Mouse (Mus musculus) kidney, embryonic 14.5 days (tissue): ENCODE measurements around the gene Zbtb7b. TPM values are rescaled to one million over a fixed set of nuclear protein-coding genes. Genes with fewer than 3 reads are reported as not detected.

Experiments used
- ATAC-seq: fragments of 200-750 bp; cut with Nextera tagmentation; 2 replicates; pipeline ENCODE4 v1.8.0; 2017; ENCODE audit warnings: moderate number of reproducible peaks, mild to moderate bottlenecking, moderate TSS enrichment, moderate library complexity; ENCODE audit not compliant: low FRiP score, low TSS enrichment
- H3K27ac ChIP-seq: fragments of 300-500 bp; sonication (generic); 2 replicates; pipeline ENCODE4 v1.5.1; 2014; ENCODE audit warnings: low read depth, mild to moderate bottlenecking, low read length, moderate library complexity, mixed read lengths
- H3K27me3 ChIP-seq: fragments of 300-500 bp; sonication (generic); 2 replicates; pipeline ENCODE4 v1.6.1; 2014; ENCODE audit warnings: mild to moderate bottlenecking, low read length; ENCODE audit not compliant: control insufficient read depth, insufficient read depth
- H3K36me3 ChIP-seq: fragments of 300-500 bp; sonication (generic); 2 replicates; pipeline ENCODE4 v1.6.1; 2014; ENCODE audit warnings: low read length, mixed read lengths; ENCODE audit not compliant: control insufficient read depth, insufficient read depth
- H3K4me1 ChIP-seq: fragments of 300-500 bp; sonication (generic); 2 replicates; pipeline ENCODE4 v1.6.1; 2014; ENCODE audit warnings: low read length, mixed read lengths; ENCODE audit not compliant: control insufficient read depth, insufficient read depth
- H3K4me2 ChIP-seq: fragments of 300-500 bp; sonication (generic); replicated peaks from 2 replicates; pipeline ENCODE4 v1.6.1; 2014; ENCODE audit warnings: low read depth, mild to moderate bottlenecking, low read length
- H3K4me3 ChIP-seq: fragments of 300-500 bp; sonication (generic); 2 replicates; pipeline ENCODE4 v1.5.1; 2014; ENCODE audit warnings: mild to moderate bottlenecking, low read length
- H3K9ac ChIP-seq: fragments of 300-500 bp; sonication (generic); 2 replicates; pipeline ENCODE4 v1.6.1; 2014; ENCODE audit warnings: low read depth, mild to moderate bottlenecking, low read length, moderate library complexity
- H3K9me3 ChIP-seq: fragments of 300-500 bp; sonication (generic); 2 replicates; pipeline ENCODE4 v1.6.1; 2016; ENCODE audit warnings: low read length; ENCODE audit not compliant: control insufficient read depth
- WGBS: fragments of 180-500 bp; shearing (Covaris S2); extraction: QIAGEN DNeasy Blood & Tissue Kit; methylation state at CpG from one replicate; pipeline ENCODE4 v1.1.7; 2014; 5-methylcytosine and 5-hydroxymethylcytosine counted together
- polyA plus RNA-seq: library from polyadenylated mRNA; unstranded; fragments of >200 nt; fragmentation: Nextera tagmentation; extraction: Ambion mirVana; gene quantifications from 2 replicates; pipeline ENCODE4 v1.2.1, GENCODE M21; 2014

Zbtb7b gene
- polyA plus RNA-seq, 1 experiment from 2014 or later: 1.8 TPM

DNA sequence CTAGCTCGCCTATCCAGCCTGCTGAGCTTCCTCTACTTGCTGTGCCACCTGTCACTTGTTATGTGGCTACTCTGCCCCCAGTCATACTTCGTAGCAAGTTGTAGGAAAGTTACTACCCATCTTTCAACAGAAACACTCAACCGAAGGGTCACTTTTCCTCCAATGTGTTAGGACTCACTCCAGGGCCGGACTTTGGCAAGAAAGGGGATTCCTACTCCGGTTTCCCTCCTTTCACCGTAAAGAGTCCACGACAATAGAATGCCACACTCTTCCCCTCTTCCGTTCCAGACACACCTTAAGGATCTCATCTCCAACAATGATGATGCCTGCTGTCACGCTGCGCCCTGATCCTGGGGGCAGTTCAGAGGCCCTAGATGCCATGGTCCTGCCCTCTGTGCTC is 16.3 kb upstream of the Zbtb7b start:
- no peaks in the 10 kb centered on the region for H3K27me3 ChIP-seq
- ATAC-seq: no peak
- H3K9me3 ChIP-seq: no peaks in the 10 kb centered on the region
- no peak overlapping the region for H3K27ac ChIP-seq
- H3K4me1 ChIP-seq: peaks cover 5% of the 10 kb centered on the region; the same call in 1 of the 2 replicates
- 79% methylated on average over 10 of the region's 10 CpGs for WGBS
- H3K36me3 ChIP-seq: peaks cover 34% of the 10 kb centered on the region
- H3K4me3 ChIP-seq: peak overlapping the region; percentile 57
- H3K9ac ChIP-seq: peak overlapping the region; percentile 51
- H3K4me2 ChIP-seq: peak overlapping the region; percentile 60

DNA sequence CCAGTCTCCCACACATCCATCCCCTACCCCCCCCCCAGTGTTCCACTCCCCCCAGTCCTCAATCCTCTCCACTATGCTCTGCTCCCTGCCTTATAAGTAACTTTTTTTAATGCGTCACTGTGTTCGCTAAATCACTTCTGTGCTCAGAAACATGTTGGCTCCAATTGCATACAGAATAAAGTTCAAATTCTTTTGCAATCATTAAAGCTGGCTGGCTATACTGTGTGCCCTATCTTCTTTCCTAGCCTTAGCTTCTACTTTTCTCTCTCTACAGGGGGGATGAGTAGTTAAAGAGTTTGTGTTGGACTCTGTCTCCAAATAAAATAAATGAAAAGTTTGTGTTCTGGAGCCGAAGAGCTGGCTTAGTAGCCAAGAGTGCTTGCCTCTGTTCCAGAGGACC is 15.1 kb upstream of the Zbtb7b start:
- Histone ChIP-seq H3K27me3 (no peaks in the 10 kb centered on the region), H3K36me3 (peaks cover 22% of the 10 kb centered on the region), H3K4me3 (no peak overlapping the region), H3K27ac (no peak overlapping the region), H3K4me2 (no peak overlapping the region), H3K9ac (no peak overlapping the region), H3K9me3 (no peaks in the 10 kb centered on the region), H3K4me1 (peaks cover 5% of the 10 kb centered on the region; the same call in 1 of the 2 replicates)
- WGBS: 91% methylated on average over 3 of the region's 3 CpGs
- ATAC-seq: no peak

DNA sequence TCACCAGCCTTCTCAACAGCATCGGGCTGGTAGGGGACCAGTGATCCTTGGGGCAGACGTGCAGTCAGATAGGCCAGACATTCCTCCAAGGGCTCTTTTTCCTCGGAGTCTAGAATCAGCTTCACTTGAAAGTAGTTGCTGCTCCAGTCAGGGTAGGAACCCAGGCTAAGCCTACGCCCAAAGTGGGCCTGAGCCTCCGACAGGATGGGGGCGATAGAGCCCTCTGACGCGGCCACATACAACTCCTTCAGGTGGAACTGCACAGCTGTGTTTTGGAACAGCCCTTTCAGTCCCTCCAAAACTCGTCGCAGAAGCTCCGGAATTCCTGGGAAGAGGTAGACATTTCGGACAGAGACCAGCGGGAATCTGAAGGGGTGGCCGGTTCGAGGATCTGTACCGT is 13.9 kb upstream of the Zbtb7b start:
- Histone ChIP-seq H3K27ac (no peak overlapping the region), H3K4me3 (no peak overlapping the region), H3K36me3 (peaks cover 14% of the 10 kb centered on the region; the same call in 1 of the 2 replicates), H3K9ac (no peak overlapping the region), H3K27me3 (no peaks in the 10 kb centered on the region), H3K4me1 (peaks cover 5% of the 10 kb centered on the region; the same call in 1 of the 2 replicates), H3K4me2 (no peak overlapping the region), H3K9me3 (no peaks in the 10 kb centered on the region)
- WGBS: 65% methylated on average over 16 of the region's 16 CpGs
- no peak for ATAC-seq

DNA sequence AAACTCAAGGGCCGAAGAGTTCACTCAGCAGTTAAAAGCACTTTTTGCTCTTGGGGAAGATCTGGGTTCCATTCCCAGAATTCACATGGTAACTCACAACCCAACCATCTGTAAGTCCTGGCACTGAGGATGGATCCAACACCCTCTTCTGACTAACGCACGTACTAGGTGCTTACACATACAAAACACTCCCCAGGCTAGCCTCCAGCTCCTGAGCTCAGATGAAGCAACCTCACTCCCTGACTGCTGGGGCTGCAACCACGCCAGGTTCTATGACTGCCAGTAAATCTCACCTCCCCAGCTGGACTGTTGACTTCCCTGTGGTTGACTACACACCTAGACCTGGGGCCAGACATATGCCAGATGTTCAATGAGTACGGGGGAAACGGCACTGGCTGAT is 12.3 kb upstream of the Zbtb7b start:
- Histone ChIP-seq H3K27ac (no peak overlapping the region), H3K4me3 (no peak overlapping the region), H3K9me3 (no peaks in the 10 kb centered on the region), H3K36me3 (peaks cover 19% of the 10 kb centered on the region; the same call in 1 of the 2 replicates), H3K27me3 (no peaks in the 10 kb centered on the region), H3K4me2 (no peak overlapping the region), H3K4me1 (peaks cover 5% of the 10 kb centered on the region; the same call in 1 of the 2 replicates), H3K9ac (no peak overlapping the region)
- WGBS: 93% methylated on average over 6 of the region's 6 CpGs
- ATAC-seq: no peak

DNA sequence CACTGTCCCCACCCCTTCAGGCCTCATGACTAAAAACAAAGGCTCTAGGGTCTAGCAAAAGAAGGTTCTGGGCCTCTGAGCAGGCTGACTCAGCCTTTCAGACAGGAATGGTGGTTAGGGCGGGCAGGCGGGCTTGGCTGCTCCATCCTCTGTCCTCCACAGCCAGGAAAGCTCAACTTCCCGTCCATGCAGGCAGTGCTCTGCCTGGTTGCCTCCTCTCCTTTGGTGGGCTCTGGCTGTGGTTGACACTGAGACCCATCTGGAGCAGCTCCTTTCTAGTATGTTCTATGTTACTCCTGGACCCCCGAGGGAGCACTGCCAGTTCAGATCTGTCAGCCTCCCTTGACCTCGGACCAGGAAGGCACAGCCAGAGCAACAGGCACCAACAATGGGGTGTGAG is 8.1 kb upstream of the Zbtb7b start, which contains the start of gene Lenep:
Gene Lenep (minus strand): TSS at position 101 of the 400 bp plus-strand sequence.
- 83% methylated on average over 5 of the region's 5 CpGs for WGBS
- no peak within 1 kb of the TSS for H3K9ac ChIP-seq

DNA sequence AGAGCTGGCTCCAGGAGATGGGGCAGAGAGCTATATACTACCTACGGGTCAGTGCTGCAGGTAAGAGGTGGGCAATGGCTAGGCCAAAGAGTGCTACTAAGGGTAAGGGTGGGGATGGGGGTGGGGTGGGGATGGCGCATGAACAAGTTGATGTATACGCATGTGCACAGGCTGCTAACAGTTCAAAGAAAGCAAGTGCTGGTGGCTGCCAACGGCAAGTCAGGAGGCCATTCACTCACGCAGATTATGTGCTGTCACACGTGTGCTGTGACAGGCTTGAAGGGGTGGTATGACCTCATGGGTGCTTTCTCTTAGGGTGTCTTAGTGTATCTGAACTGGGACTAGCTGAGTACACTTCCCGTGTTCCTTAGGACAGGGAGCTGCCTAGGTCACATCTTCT is 6.8 kb upstream of the Zbtb7b start:
- no peak for ATAC-seq
- no peaks in the 10 kb centered on the region for H3K27me3 ChIP-seq
- no peaks in the 10 kb centered on the region for H3K4me1 ChIP-seq
- H3K4me2 ChIP-seq: no peak overlapping the region
- H3K27ac ChIP-seq: no peak overlapping the region
- no peak overlapping the region for H3K4me3 ChIP-seq
- 94% methylated on average over 7 of the region's 7 CpGs for WGBS
- no peaks in the 10 kb centered on the region for H3K9me3 ChIP-seq
- peaks cover 14% of the 10 kb centered on the region; the same call in 1 of the 2 replicates for H3K36me3 ChIP-seq
- no peak overlapping the region for H3K9ac ChIP-seq

More for the DNA sequence above, 8.1 kb upstream of the Zbtb7b start, which contains the start of gene Lenep:
- Histone ChIP-seq H3K4me3 (no peak within 1 kb of the TSS), H3K4me2 (no peak within 1 kb of the TSS), H3K27ac (no peak within 1 kb of the TSS), H3K9me3 (no peaks in the 10 kb centered on the region), H3K36me3 (peaks cover 14% of the 10 kb centered on the region; the same call in 1 of the 2 replicates), H3K27me3 (no peaks in the 10 kb centered on the region), H3K4me1 (no peaks in the 10 kb centered on the region)
- no peak for ATAC-seq

DNA sequence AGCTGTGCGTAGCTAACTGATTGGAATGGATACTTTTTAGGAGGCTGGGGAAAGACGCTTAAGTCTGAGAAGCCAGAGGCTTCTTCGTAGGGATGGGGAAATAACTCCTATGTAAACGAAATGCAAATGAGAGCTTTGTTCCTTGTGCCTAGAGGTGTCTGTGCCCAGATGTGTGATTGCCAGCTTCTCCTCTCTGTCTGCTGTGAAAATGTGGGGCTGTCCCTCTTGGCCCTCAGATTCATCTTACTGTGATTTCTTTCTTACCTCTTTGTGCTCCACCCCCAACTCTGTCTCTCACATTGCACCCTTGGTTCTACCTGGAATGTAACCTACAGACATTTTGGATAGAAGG is 2.1 kb upstream of the Zbtb7b start:
- peak overlapping the region; percentile 51 for H3K4me3 ChIP-seq
- no peaks in the 10 kb centered on the region for H3K27me3 ChIP-seq
- no peak overlapping the region for H3K27ac ChIP-seq
- H3K4me2 ChIP-seq: peak overlapping the region; percentile 99
- no peaks in the 10 kb centered on the region; the same call in 1 of the 2 replicates for H3K36me3 ChIP-seq
- ATAC-seq: no peak
- H3K9me3 ChIP-seq: no peaks in the 10 kb centered on the region
- WGBS: 2% methylated on average over 4 of the region's 4 CpGs
- H3K4me1 ChIP-seq: peaks cover 16% of the 10 kb centered on the region; the same call in 1 of the 2 replicates
- no peak overlapping the region; the same call in 1 of the 2 replicates for H3K9ac ChIP-seq

DNA sequence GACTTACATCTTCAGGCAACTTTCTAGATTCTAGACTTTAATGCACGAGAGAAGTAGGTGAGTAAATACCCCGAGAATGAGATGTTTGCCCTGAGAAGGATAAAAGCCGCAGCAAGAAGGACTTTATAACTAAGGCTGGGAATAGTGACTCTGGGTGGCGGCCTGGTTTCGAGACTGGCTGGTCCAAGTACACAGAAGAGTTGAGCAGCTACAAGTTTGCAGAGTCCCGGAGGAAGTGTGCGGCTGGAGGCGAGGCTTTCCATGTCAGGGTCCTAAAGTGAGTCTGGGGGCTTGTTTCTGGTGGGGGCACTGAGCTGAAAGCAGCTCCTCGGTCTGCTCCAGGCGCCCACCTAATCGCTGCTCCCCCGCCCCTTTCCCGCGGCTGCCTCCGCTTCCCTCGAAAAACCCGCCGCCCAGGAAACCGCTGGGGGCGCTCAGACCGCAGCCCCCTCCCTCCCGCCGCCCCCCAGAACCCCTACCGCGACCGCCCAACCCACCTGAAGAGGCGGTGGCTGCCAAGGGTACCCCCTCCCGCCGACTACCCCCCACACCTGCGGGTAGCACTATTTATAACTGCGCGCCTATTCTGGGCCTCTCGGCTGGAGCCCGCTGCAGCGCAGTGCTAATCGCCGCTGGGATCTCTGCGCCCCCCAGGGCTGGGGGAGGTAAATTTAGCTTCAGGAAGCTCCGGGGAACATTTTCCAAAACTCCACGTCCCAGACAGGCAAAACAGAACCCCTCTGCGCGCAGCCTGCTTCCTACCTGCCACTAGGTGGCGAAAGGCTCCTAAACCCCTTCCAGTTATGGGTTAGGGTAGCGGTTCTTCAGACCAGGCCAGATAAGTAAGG is 1.5 kb upstream of the Zbtb7b start:
- Histone ChIP-seq H3K4me3 (peak overlapping the region; percentile 51), H3K9ac (peak overlapping the region; percentile 57), H3K36me3 (no peaks in the 10 kb centered on the region), H3K27me3 (no peaks in the 10 kb centered on the region), H3K4me1 (peaks cover 22% of the 10 kb centered on the region), H3K9me3 (no peaks in the 10 kb centered on the region), H3K4me2 (peak overlapping the region; percentile 99), H3K27ac (peak overlapping the region; percentile 42; the same call in 1 of the 2 replicates)
- under 1% methylated on average over 44 of the region's 44 CpGs for WGBS
- peak; percentile 22; the same call in 1 of the 2 replicates for ATAC-seq

DNA sequence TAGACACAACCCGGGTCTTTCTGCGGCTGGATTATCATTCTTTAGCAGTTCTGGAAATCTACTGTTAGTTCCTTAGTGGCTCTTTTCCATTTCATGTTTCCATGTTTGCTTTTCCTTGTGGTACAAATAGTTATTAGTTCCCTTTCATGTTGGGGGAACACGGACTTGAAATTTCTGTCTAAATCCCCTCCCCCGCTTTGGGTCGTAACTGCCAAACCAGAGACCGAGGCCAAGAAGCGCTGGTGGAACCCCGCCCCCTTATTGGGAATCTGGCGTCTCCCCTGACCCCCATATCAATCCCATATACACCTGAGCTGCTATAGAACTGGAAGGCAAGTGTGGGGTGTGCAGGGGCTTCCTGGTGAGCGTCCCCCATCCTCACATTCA is 836 bp upstream of the Zbtb7b start:
- Histone ChIP-seq H3K27me3 (no peaks in the 10 kb centered on the region), H3K27ac (peak overlapping the region; percentile 74; the same call in 1 of the 2 replicates), H3K4me2 (peak overlapping the region; percentile 99), H3K4me3 (peak overlapping the region; percentile 51), H3K9me3 (no peaks in the 10 kb centered on the region), H3K4me1 (peaks cover 27% of the 10 kb centered on the region), H3K9ac (peak overlapping the region; percentile 57; the same call in 1 of the 2 replicates), H3K36me3 (no peaks in the 10 kb centered on the region)
- 2% methylated on average over 10 of the region's 10 CpGs for WGBS
- no peak for ATAC-seq
